Mouse (Mus musculus) bone marrow, adult 2 months (tissue): ENCODE data around the gene Atp6v1c2. TPM values are rescaled to one million over a fixed set of nuclear protein-coding genes. Genes with fewer than 3 reads are reported as not detected.

ENCODE experiments used
- H3K27ac ChIP-seq: fragments of 200-500 bp; 2 replicates; pipeline ENCODE4 v1.5.1; 2012; ENCODE audit warnings: low read depth, mild to moderate bottlenecking, control low read depth, inconsistent platforms, low read length; ENCODE audit not compliant: control insufficient read depth, poor library complexity, insufficient read depth
- H3K4me1 ChIP-seq: fragments of 200-500 bp; 2 replicates; pipeline ENCODE4 v1.6.1; 2011; ENCODE audit warnings: low read length; ENCODE audit not compliant: control insufficient read depth, insufficient read depth
- H3K4me3 ChIP-seq: fragments of 200-500 bp; replicated peaks from 2 replicates; pipeline ENCODE3; 2011; ENCODE audit warnings: mild to moderate bottlenecking, low read depth, low read length, control low read depth; ENCODE audit not compliant: control insufficient read depth
- CTCF ChIP-seq: fragments of 200-500 bp; IDR thresholded peaks from 2 replicates; pipeline ENCODE4 v1.5.1; 2011; ENCODE audit warnings: low read length, control low read depth; ENCODE audit not compliant: control insufficient read depth, insufficient read depth
- POLR2A ChIP-seq: fragments of 200-500 bp; IDR thresholded peaks from 2 replicates; pipeline ENCODE4 v1.6.1; 2011; ENCODE audit warnings: low read depth, mild to moderate bottlenecking, control low read depth, low read length, borderline replicate concordance; ENCODE audit not compliant: control insufficient read depth
- WGBS: fragments of 180-500 bp; shearing (Covaris S2); methylation state at CpG from one replicate; pipeline ENCODE4 v1.1.7; 2018; 5-methylcytosine and 5-hydroxymethylcytosine counted together
- polyA plus RNA-seq: library from polyadenylated mRNA; stranded (reverse); fragments of >200 nt; gene quantifications from 2 replicates; pipeline ENCODE4 v1.2.4, GENCODE M21; 2011; ENCODE audit warnings: low replicate concordance; ENCODE audit not compliant: missing spikeins, insufficient read depth, insufficient read length

Gene Atp6v1c2
- polyA plus RNA-seq, 1 experiment = 2.6 TPM

- Histone ChIP-seq H3K4me3 (no peak overlapping the region), H3K27ac (no peak overlapping the region), H3K4me1 (no peaks in the 10 kb centered on the region)
- 69% methylated on average over 4 of the region's 4 CpGs for WGBS
- TF ChIP-seq CTCF (no peak), POLR2A (no peak)
These were observed 11.2 kb downstream of the Atp6v1c2 start for GRCm38 (mm10) chr12:17317970-17318369.

GRCm38 (mm10) chr12:17316096-17316495 is 13.1 kb downstream of the Atp6v1c2 start:
- Histone ChIP-seq H3K4me1 (no peaks in the 10 kb centered on the region), H3K27ac (no peak overlapping the region), H3K4me3 (no peak overlapping the region)
- TF ChIP-seq CTCF (no peak), POLR2A (no peak)
- 87% methylated on average over 5 of the region's 5 CpGs for WGBS

- Histone ChIP-seq H3K27ac (no peak overlapping the region), H3K4me3 (no peak overlapping the region), H3K4me1 (no peaks in the 10 kb centered on the region)
- WGBS = 69% methylated on average over 16 of the region's 16 CpGs
- TF ChIP-seq CTCF (no peak), POLR2A (no peak)
These were observed 18.0 kb downstream of the Atp6v1c2 start for GRCm38 (mm10) chr12:17310852-17311839.

- H3K4me1 ChIP-seq = no peaks in the 10 kb centered on the region
- TF ChIP-seq CTCF (no peak), POLR2A (no peak)
- 34% methylated on average over 4 of the region's 4 CpGs for WGBS
- no peak overlapping the region for H3K4me3 ChIP-seq
- H3K27ac ChIP-seq = no peak overlapping the region
These were observed 20.9 kb downstream of the Atp6v1c2 start for GRCm38 (mm10) chr12:17308246-17308645.

GRCm38 (mm10) chr12:17305445-17305844 is 23.7 kb downstream of the Atp6v1c2 start:
- no peak overlapping the region for H3K4me3 ChIP-seq
- H3K27ac ChIP-seq = no peak overlapping the region
- no peaks in the 10 kb centered on the region for H3K4me1 ChIP-seq
- TF ChIP-seq POLR2A (no peak), CTCF (no peak)
- WGBS = 78% methylated on average over 7 of the region's 7 CpGs

GRCm38 (mm10) chr12:17299902-17300301 is 29.3 kb downstream of the Atp6v1c2 start:
- Histone ChIP-seq H3K27ac (no peak overlapping the region), H3K4me1 (no peaks in the 10 kb centered on the region), H3K4me3 (no peak overlapping the region)
- WGBS = 84% methylated on average over 1 of the region's 1 CpGs
- TF ChIP-seq POLR2A (no peak), CTCF (no peak)

GRCm38 (mm10) chr12:17296899-17297298 is 32.3 kb downstream of the Atp6v1c2 start:
- Histone ChIP-seq H3K4me1 (no peaks in the 10 kb centered on the region), H3K4me3 (no peak overlapping the region), H3K27ac (no peak overlapping the region)
- no peak for TF ChIP-seq CTCF
- TF ChIP-seq POLR2A = no peak
- WGBS = 47% methylated on average over 2 of the region's 2 CpGs

GRCm38 (mm10) chr12:17290569-17290968 is 38.6 kb downstream of the Atp6v1c2 start:
- Histone ChIP-seq H3K4me3 (no peak overlapping the region), H3K27ac (no peak overlapping the region), H3K4me1 (no peaks in the 10 kb centered on the region)
- 44% methylated on average over 4 of the region's 4 CpGs for WGBS
- TF ChIP-seq POLR2A (no peak), CTCF (no peak)
